ENCODE assay signal across 16 mouse cellular contexts in genomic region chr3:57296574-57296973, GRCm38 (mm10). TPM values are rescaled to one million over a fixed set of nuclear protein-coding genes. Genes with fewer than 3 reads are reported as not detected.
"Had no signal": no experiment of that assay in that cellular context is flagged by ENCODE, and none has a peak within 500 bp of the region (broad histone marks: within the 10 kb centered on the region; RNA-seq: fewer than 3 reads in every experiment).

No protein-coding gene starts in this region.

- H3K27ac ChIP-seq: neural tube, embryonic 15.5 days; stomach, embryonic 15.5 days; stomach, postnatal 0 days had no signal

- H3K4me3 ChIP-seq: neural tube, embryonic 15.5 days; stomach, embryonic 15.5 days had no signal

- H3K4me2 ChIP-seq: neural tube, embryonic 15.5 days; stomach, embryonic 15.5 days had no signal

- H3K9ac ChIP-seq: neural tube, embryonic 15.5 days; stomach, embryonic 15.5 days had no signal

- H3K36me3 ChIP-seq: neural tube, embryonic 15.5 days; stomach, embryonic 15.5 days had no signal

- H3K27me3 ChIP-seq: neural tube, embryonic 15.5 days; stomach, embryonic 15.5 days had no signal

- DNase-seq: retina, postnatal 1 day; right cerebral cortex, adult 18-20 months; right cerebral cortex, postnatal 14 days; right cerebral cortex, postnatal 25 days; right cerebral cortex, postnatal 4 days; spleen, adult 18-20 months; thymus, adult 18-20 months; thymus, adult 2 months; thymus, postnatal 14 days; thymus, postnatal 25 days; thymus, postnatal 36 days; thymus, postnatal 4 days had no signal

- H3K9me3 ChIP-seq: neural tube, embryonic 15.5 days; stomach, embryonic 15.5 days had no signal

RNA-seq across cellular contexts. Expression of gene Tm4sf1, which starts 5.2 kb away (rescaled TPM):
- total RNA-seq: neutrophil, adult 5-6 weeks had no signal
